Mouse (Mus musculus): Measurements from ENCODE around the gene Faap100.

GRCm38 (mm10) chr11:120360755-120361154 lies 17.8 kb downstream of the Faap100 start:
- TF ChIP-seq CHD2 (IDR thresholded peaks at IDR 0.05; ENCODE audit: low read length) (no peak), CTCF (conservative IDR thresholded peaks at IDR 0.05 in 1 of 2, IDR thresholded peaks at IDR 0.05 in 1 of 2; ENCODE audit: low read depth in 2 of 2, low read length in 2 of 2) (no peak), POLR2A (IDR thresholded peaks at IDR 0.05; ENCODE audit: low read depth, low read length) (no peak), SMC3 (IDR thresholded peaks at IDR 0.05; ENCODE audit: low read depth, low read length) (no peak), ZMIZ1 (IDR thresholded peaks at IDR 0.05; ENCODE audit: low read depth, low read length) (no peak), SIN3A (IDR thresholded peaks at IDR 0.05; ENCODE audit: low read length) (no peak), MXI1 (IDR thresholded peaks at IDR 0.05; ENCODE audit: low read depth, low read length) (no peak), MEF2A (IDR thresholded peaks at IDR 0.05; ENCODE audit: borderline replicate concordance, low read depth, low read length) (no peak), MAZ (IDR thresholded peaks at IDR 0.05; ENCODE audit: low read depth, low read length) (no peak)
